8 mouse cellular contexts compared by ENCODE assay signal in the genomic region with DNA sequence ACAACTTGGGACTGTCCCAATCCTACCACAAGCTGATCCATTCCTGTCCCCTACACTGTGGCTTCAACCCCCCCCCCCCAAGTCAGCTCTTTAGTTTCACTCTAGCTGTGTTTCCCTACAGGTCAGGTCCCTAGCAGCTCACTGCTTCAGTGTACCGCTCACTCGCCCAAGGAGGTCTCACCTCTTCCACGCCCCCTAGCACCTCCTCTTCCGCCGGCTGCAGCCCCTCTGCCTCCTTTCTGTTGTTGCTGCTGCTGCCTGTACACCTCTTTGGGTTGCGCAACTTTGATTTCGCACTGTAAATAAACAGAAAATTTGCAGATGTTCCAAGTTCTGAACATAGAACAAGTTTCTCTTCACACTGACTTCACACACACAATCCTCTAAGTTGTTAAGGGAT. TPM values are rescaled to one million over a fixed set of nuclear protein-coding genes. Genes with fewer than 3 reads are reported as not detected.
A peak's percentile ranks its signal among the peaks of the same experiment; 100 is the strongest.
DNase-seq lines count a peak whose midpoint lies in the region; ATAC-seq and TF ChIP-seq lines count a peak whose summit lies in the region.

No protein-coding gene starts in this region.

- peak overlapping the region; percentile 100 for H3K4me2 ChIP-seq in intestine, embryonic 14.5 days (ENCODE audit: low read length)
- peak overlapping the region; percentile 97 for H3K4me2 ChIP-seq in midbrain, embryonic 11.5 days

- no peak for ATAC-seq in intestine, embryonic 14.5 days (replicated peaks; ENCODE audit: low FRiP score, low TSS enrichment, low read depth)
- ATAC-seq in midbrain, embryonic 11.5 days (ENCODE audit: low FRiP score) = no peak
- no peak for ATAC-seq in monocyte, adult 5-6 weeks (replicated peaks; ENCODE audit: insufficient number of reproducible peaks, low FRiP score, low TSS enrichment, poor library complexity, severe bottlenecking)

- 34% methylated on average over 7 of the region's 7 CpGs for WGBS in heart, embryonic 10.5 days
- 17% methylated on average over 7 of the region's 7 CpGs for WGBS in intestine, embryonic 14.5 days
- WGBS in midbrain, embryonic 11.5 days = 28% methylated on average over 7 of the region's 7 CpGs

- peak overlapping the region; percentile 99 for H3K9ac ChIP-seq in intestine, embryonic 14.5 days (ENCODE audit: low read length)
- H3K9ac ChIP-seq in midbrain, embryonic 11.5 days (ENCODE audit: low read length) = peak overlapping the region; percentile 100

- TF ChIP-seq CTCF in bone marrow macrophage, adult 2 months (IDR thresholded peaks at IDR 0.05; ENCODE audit: low read depth, low read length) = no peak

- DNase-seq in heart, embryonic 10.5 days (ENCODE audit: low spot score) = no peak
- DNase-seq in heart, adult 11 months = no peak
- no peak for DNase-seq in intestine, embryonic 14.5 days (ENCODE audit: low spot score)
- no peak for DNase-seq in midbrain, embryonic 11.5 days (ENCODE audit: low spot score, missing footprints)
- DNase-seq in kidney, adult 9 months = no peak
- DNase-seq in frontal cortex, postnatal 25 days (ENCODE audit: low spot score in 2 of 2) = no peak

- H3K4me1 ChIP-seq in heart, embryonic 10.5 days = peaks cover 22% of the 10 kb centered on the region
- H3K4me1 ChIP-seq in bone marrow macrophage, adult 2 months (ENCODE audit: control insufficient read depth, insufficient read depth, low read length) = peaks cover 10% of the 10 kb centered on the region
- H3K4me1 ChIP-seq in intestine, embryonic 14.5 days (replicated peaks; ENCODE audit: control insufficient read depth, insufficient read depth, low read length) = peaks cover 25% of the 10 kb centered on the region
- H3K4me1 ChIP-seq in midbrain, embryonic 11.5 days (ENCODE audit: control insufficient read depth, insufficient read depth, low read length) = peaks cover 25% of the 10 kb centered on the region

- H3K27ac ChIP-seq in heart, embryonic 10.5 days = no peak overlapping the region; the same call in 1 of the 2 replicates
- H3K27ac ChIP-seq in bone marrow macrophage, adult 2 months (ENCODE audit: insufficient read depth, low read depth, low read length) = no peak overlapping the region
- no peak overlapping the region for H3K27ac ChIP-seq in intestine, embryonic 14.5 days (ENCODE audit: low read depth)
- H3K27ac ChIP-seq in midbrain, embryonic 11.5 days (ENCODE audit: low read depth, low read length) = no peak overlapping the region

- H3K27me3 ChIP-seq in heart, embryonic 10.5 days (ENCODE audit: insufficient read depth, poor library complexity, severe bottlenecking) = no peaks in the 10 kb centered on the region
- no peaks in the 10 kb centered on the region for H3K27me3 ChIP-seq in intestine, embryonic 14.5 days (replicated peaks; ENCODE audit: control insufficient read depth, insufficient read depth, low read length)
- H3K27me3 ChIP-seq in midbrain, embryonic 11.5 days (ENCODE audit: control insufficient read depth, insufficient read depth, low read length) = no peaks in the 10 kb centered on the region

- H3K4me3 ChIP-seq in heart, embryonic 10.5 days = peak overlapping the region; percentile 98
- peak overlapping the region; percentile 43 for H3K4me3 ChIP-seq in bone marrow macrophage, adult 2 months (ENCODE audit: insufficient read depth, low read length)
- H3K4me3 ChIP-seq in intestine, embryonic 14.5 days (ENCODE audit: low read depth, low read length) = peak overlapping the region; percentile 99
- peak overlapping the region; percentile 98 for H3K4me3 ChIP-seq in midbrain, embryonic 11.5 days (ENCODE audit: low read depth, low read length)

- TF ChIP-seq POLR2A in bone marrow macrophage, adult 2 months (IDR thresholded peaks at IDR 0.05; ENCODE audit: borderline replicate concordance, low read depth, low read length) = no peak

- peaks cover 59% of the 10 kb centered on the region for H3K36me3 ChIP-seq in heart, embryonic 10.5 days
- H3K36me3 ChIP-seq in intestine, embryonic 14.5 days (ENCODE audit: control insufficient read depth, insufficient read depth, low read length) = peaks cover 59% of the 10 kb centered on the region
- peaks cover 18% of the 10 kb centered on the region for H3K36me3 ChIP-seq in midbrain, embryonic 11.5 days (ENCODE audit: control insufficient read depth, insufficient read depth, low read length)

- H3K9me3 ChIP-seq in heart, embryonic 10.5 days = no peaks in the 10 kb centered on the region
- no peaks in the 10 kb centered on the region for H3K9me3 ChIP-seq in intestine, embryonic 14.5 days (ENCODE audit: control insufficient read depth, low read length)
- H3K9me3 ChIP-seq in midbrain, embryonic 11.5 days (ENCODE audit: control insufficient read depth, low read length) = no peaks in the 10 kb centered on the region

RNA-seq across cellular contexts. Expression of a gene that starts 2.8 kb away (rescaled TPM):
- polyA plus RNA-seq in heart, embryonic 10.5 days (2016; fragmentation: Nextera tagmentation; extraction: Ambion mirVana) = 116 and 157 TPM in 2 replicates
- 130 and 144 TPM in 2 replicates for polyA plus RNA-seq in bone marrow macrophage, adult 2 months (2012; ENCODE audit: insufficient read depth, insufficient read length, missing spikeins)
- 171 and 192 TPM in 2 replicates for polyA plus RNA-seq in intestine, embryonic 14.5 days (2014; fragmentation: Nextera tagmentation; extraction: Ambion mirVana)
- 289 and 297 TPM in 2 replicates for polyA plus RNA-seq in midbrain, embryonic 11.5 days (2014; fragmentation: Nextera tagmentation; extraction: Ambion mirVana)
- total RNA-seq in monocyte, adult 5-6 weeks (2017) = 526 to 624 TPM (median 546 TPM) in 3 replicates

RNA-seq across cellular contexts. Expression of a gene that starts 3.1 kb away (rescaled TPM):
- polyA plus RNA-seq in heart, embryonic 10.5 days (2016; fragmentation: Nextera tagmentation; extraction: Ambion mirVana) = 34.1 and 46.5 TPM in 2 replicates
- polyA plus RNA-seq in bone marrow macrophage, adult 2 months (2012; ENCODE audit: insufficient read depth, insufficient read length, missing spikeins) = 14.4 and 16.2 TPM in 2 replicates
- polyA plus RNA-seq in intestine, embryonic 14.5 days (2014; fragmentation: Nextera tagmentation; extraction: Ambion mirVana) = 49.8 and 51.7 TPM in 2 replicates
- 43.2 and 44.5 TPM in 2 replicates for polyA plus RNA-seq in midbrain, embryonic 11.5 days (2014; fragmentation: Nextera tagmentation; extraction: Ambion mirVana)
- total RNA-seq in monocyte, adult 5-6 weeks (2017) = 22.0 to 42.2 TPM (median 31.0 TPM) in 3 replicates

RNA-seq across cellular contexts. Expression of a gene that starts 57.8 kb away (rescaled TPM):
- 1.1 and 1.3 TPM in 2 replicates for polyA plus RNA-seq in heart, embryonic 10.5 days (2016; fragmentation: Nextera tagmentation; extraction: Ambion mirVana)
- polyA plus RNA-seq in bone marrow macrophage, adult 2 months (2012; ENCODE audit: insufficient read depth, insufficient read length, missing spikeins) = 2.8 TPM in 2 replicates
- polyA plus RNA-seq in intestine, embryonic 14.5 days (2014; fragmentation: Nextera tagmentation; extraction: Ambion mirVana) = 1.6 and 3.2 TPM in 2 replicates
- 2.0 and 2.3 TPM in 2 replicates for polyA plus RNA-seq in midbrain, embryonic 11.5 days (2014; fragmentation: Nextera tagmentation; extraction: Ambion mirVana)
- 1.3 TPM in 1 of 3 replicates, not detected in the others for total RNA-seq in monocyte, adult 5-6 weeks (2017)

RNA-seq across cellular contexts. Expression of a gene that starts 57.9 kb away (rescaled TPM):
- 139 and 334 TPM in 2 replicates for polyA plus RNA-seq in heart, embryonic 10.5 days (2016; fragmentation: Nextera tagmentation; extraction: Ambion mirVana)
- 222 and 223 TPM in 2 replicates for polyA plus RNA-seq in bone marrow macrophage, adult 2 months (2012; ENCODE audit: insufficient read depth, insufficient read length, missing spikeins)
- polyA plus RNA-seq in intestine, embryonic 14.5 days (2014; fragmentation: Nextera tagmentation; extraction: Ambion mirVana) = 142 and 148 TPM in 2 replicates
- polyA plus RNA-seq in midbrain, embryonic 11.5 days (2014; fragmentation: Nextera tagmentation; extraction: Ambion mirVana) = 282 and 289 TPM in 2 replicates
- total RNA-seq in monocyte, adult 5-6 weeks (2017) = 67.5 to 152 TPM (median 113 TPM) in 3 replicates

Comparison
In these comparisons a context has a peak if more than half of its experiments do, and no peak if none do; other contexts are left out.
1. H3K4me3 ChIP-seq: peak in every context shown above with its lines; median percentile 99 in intestine, embryonic 14.5 days; 98 in heart, embryonic 10.5 days; 98 in midbrain, embryonic 11.5 days; 43 in bone marrow macrophage, adult 2 months.